In the genomic region with DNA sequence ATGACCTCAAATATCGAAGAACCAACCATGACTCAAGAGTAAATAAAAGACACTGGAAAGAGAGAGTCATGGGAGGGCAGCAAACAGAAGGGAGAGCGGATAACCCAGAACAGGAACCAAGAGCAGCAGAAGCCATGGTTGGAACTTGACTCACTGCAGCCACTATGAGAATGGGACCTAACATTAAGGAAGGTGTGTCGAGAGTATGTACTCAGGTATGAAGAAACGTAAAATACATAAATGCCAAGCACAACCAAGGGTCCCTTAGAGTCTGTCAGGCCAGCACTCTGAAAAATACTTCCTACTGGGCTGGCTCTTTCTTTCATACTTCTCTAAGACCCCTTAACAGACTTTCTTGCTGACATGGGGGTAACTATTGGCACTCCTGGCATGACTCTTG, we compare ENCODE assay signal across 31 mouse cellular contexts.
"Had no signal": no experiment of that assay in that cellular context is flagged by ENCODE, and none has a peak within 500 bp of the region (broad histone marks: within the 10 kb centered on the region; RNA-seq: fewer than 3 reads in every experiment).

No protein-coding gene starts in this region.

- H3K4me2 ChIP-seq: limb, embryonic 12.5 days; limb, embryonic 13.5 days; limb, embryonic 15.5 days; liver, embryonic 11.5 days; liver, embryonic 12.5 days; liver, embryonic 13.5 days; liver, embryonic 15.5 days; lung, embryonic 14.5 days; lung, embryonic 15.5 days; midbrain, embryonic 11.5 days; midbrain, embryonic 12.5 days; midbrain, embryonic 13.5 days; midbrain, embryonic 15.5 days; neural tube, embryonic 12.5 days had no signal

- ATAC-seq: liver, embryonic 12.5 days; liver, postnatal 0 days; midbrain, embryonic 13.5 days; midbrain, embryonic 15.5 days; midbrain, embryonic 16.5 days had no signal

- H3K36me3 ChIP-seq: limb, embryonic 10.5 days; limb, embryonic 12.5 days; limb, embryonic 13.5 days; limb, embryonic 15.5 days; liver, embryonic 12.5 days; liver, embryonic 13.5 days; liver, embryonic 15.5 days; lung, embryonic 15.5 days; midbrain, embryonic 10.5 days; midbrain, embryonic 12.5 days; midbrain, embryonic 13.5 days; midbrain, embryonic 15.5 days; neural tube, embryonic 12.5 days had no signal

- H3K4me3 ChIP-seq: left cerebral cortex, adult 2 months; limb, embryonic 10.5 days; limb, embryonic 12.5 days; limb, embryonic 13.5 days; limb, embryonic 15.5 days; liver, embryonic 12.5 days; liver, embryonic 13.5 days; liver, embryonic 15.5 days; lung, embryonic 15.5 days; megakaryocyte, embryonic 14.5 days; midbrain, embryonic 10.5 days; midbrain, embryonic 12.5 days; midbrain, embryonic 13.5 days; midbrain, embryonic 15.5 days; myocyte; neural tube, embryonic 12.5 days had no signal

- H3K27ac ChIP-seq: left cerebral cortex, adult 2 months; limb, embryonic 10.5 days; limb, embryonic 12.5 days; limb, embryonic 13.5 days; limb, embryonic 15.5 days; liver, embryonic 12.5 days; liver, embryonic 13.5 days; liver, embryonic 14.5 days; liver, embryonic 15.5 days; lung, embryonic 15.5 days; macrophage; midbrain, embryonic 10.5 days; midbrain, embryonic 12.5 days; midbrain, embryonic 13.5 days; midbrain, embryonic 15.5 days; neural tube, embryonic 12.5 days had no signal

- H3K9ac ChIP-seq: limb, embryonic 12.5 days; limb, embryonic 13.5 days; limb, embryonic 15.5 days; liver, embryonic 12.5 days; liver, embryonic 13.5 days; liver, embryonic 14.5 days; liver, embryonic 15.5 days; liver, postnatal 0 days; lung, embryonic 14.5 days; lung, embryonic 15.5 days; midbrain, embryonic 12.5 days; midbrain, embryonic 13.5 days; midbrain, embryonic 15.5 days; neural tube, embryonic 12.5 days had no signal

- H3K27me3 ChIP-seq: limb, embryonic 12.5 days; limb, embryonic 13.5 days; limb, embryonic 15.5 days; liver, embryonic 12.5 days; liver, embryonic 13.5 days; liver, embryonic 15.5 days; lung, embryonic 15.5 days; megakaryocyte, embryonic 14.5 days; midbrain, embryonic 12.5 days; midbrain, embryonic 13.5 days; midbrain, embryonic 15.5 days; neural tube, embryonic 12.5 days had no signal

- H3K4me1 ChIP-seq: limb, embryonic 12.5 days; liver, embryonic 15.5 days; midbrain, embryonic 13.5 days; midbrain, embryonic 15.5 days had no signal

- H3K9me3 ChIP-seq: limb, embryonic 10.5 days; limb, embryonic 12.5 days; limb, embryonic 13.5 days; limb, embryonic 15.5 days; liver, embryonic 12.5 days; liver, embryonic 13.5 days; liver, embryonic 15.5 days; lung, embryonic 15.5 days; megakaryocyte, embryonic 14.5 days; midbrain, embryonic 10.5 days; midbrain, embryonic 12.5 days; midbrain, embryonic 13.5 days; midbrain, embryonic 15.5 days; neural tube, embryonic 12.5 days had no signal

- DNase-seq: left cerebral cortex, postnatal 4 days; liver; liver, embryonic 13.5 days; liver, postnatal 0 days; lung, adult 2 months; lung, embryonic 14.5 days; lung, postnatal 10 days; lung, postnatal 14 days; lung, postnatal 36 days; lung, postnatal 4 days; midbrain, embryonic 14.5 days had no signal
